Mouse (Mus musculus): ENCODE results near the gene Ywhaq. TPM values are rescaled to one million over a fixed set of nuclear protein-coding genes. Genes with fewer than 3 reads are reported as not detected.
A peak's percentile ranks its signal among the peaks of the same experiment; 100 is the strongest.

Gene Ywhaq
- total RNA-seq (2022) = 100 to 1,000 TPM; 368 to 434 (median 402) TPM

- DNase-seq (ENCODE audit: low spot score in 2 of 2) = peak; percentile 87 to 98
Measured at GRCm38 (mm10) chr12:21417100-21418070, at the start of gene Ywhaq. Ywhaq (minus strand) TSS chr12:21417637.

GRCm38 (mm10) chr12:21463448-21463891, 46.0 kb upstream of the Ywhaq start:
- no peak for DNase-seq (ENCODE audit: low spot score in 2 of 2)

GRCm38 (mm10) chr12:21462658-21463057, 45.2 kb upstream of the Ywhaq start:
- no peak for DNase-seq (ENCODE audit: low spot score in 2 of 2)

GRCm38 (mm10) chr12:21459681-21460080, 42.2 kb upstream of the Ywhaq start:
- no peak for DNase-seq (ENCODE audit: low spot score in 2 of 2)

- DNase-seq (ENCODE audit: low spot score in 2 of 2) = no peak
Measured at GRCm38 (mm10) chr12:21456021-21456420, 38.6 kb upstream of the Ywhaq start.

GRCm38 (mm10) chr12:21451752-21452151, 34.3 kb upstream of the Ywhaq start:
- DNase-seq (ENCODE audit: low spot score in 2 of 2) = no peak

GRCm38 (mm10) chr12:21451351-21451750, 33.9 kb upstream of the Ywhaq start:
- no peak for DNase-seq (ENCODE audit: low spot score in 2 of 2)

- DNase-seq (ENCODE audit: low spot score in 2 of 2) = no peak
Measured at GRCm38 (mm10) chr12:21443783-21444182, 26.3 kb upstream of the Ywhaq start.

- DNase-seq (ENCODE audit: low spot score in 2 of 2) = no peak
Measured at GRCm38 (mm10) chr12:21441870-21442269, 24.4 kb upstream of the Ywhaq start.

GRCm38 (mm10) chr12:21439428-21439827, 22.0 kb upstream of the Ywhaq start:
- DNase-seq (ENCODE audit: low spot score in 2 of 2) = no peak

GRCm38 (mm10) chr12:21438750-21439394, 21.4 kb upstream of the Ywhaq start:
- no peak for DNase-seq (ENCODE audit: low spot score in 2 of 2)

GRCm38 (mm10) chr12:21438294-21438693, 20.9 kb upstream of the Ywhaq start:
- no peak for DNase-seq (ENCODE audit: low spot score in 2 of 2)

GRCm38 (mm10) chr12:21431950-21432349, 14.5 kb upstream of the Ywhaq start:
- DNase-seq (ENCODE audit: low spot score in 2 of 2) = no peak

- no peak for DNase-seq (ENCODE audit: low spot score in 2 of 2)
Measured at GRCm38 (mm10) chr12:21431039-21431438, 13.6 kb upstream of the Ywhaq start.

GRCm38 (mm10) chr12:21430140-21430539, 12.7 kb upstream of the Ywhaq start:
- no peak for DNase-seq (ENCODE audit: low spot score in 2 of 2)

- no peak for DNase-seq (ENCODE audit: low spot score in 2 of 2)
Measured at GRCm38 (mm10) chr12:21429021-21429420, 11.6 kb upstream of the Ywhaq start.

GRCm38 (mm10) chr12:21426065-21426940, 8.9 kb upstream of the Ywhaq start:
- DNase-seq (ENCODE audit: low spot score in 2 of 2) = peak in 1 of 2 experiments; percentile 58

GRCm38 (mm10) chr12:21424683-21425082, 7.2 kb upstream of the Ywhaq start:
- DNase-seq (ENCODE audit: low spot score in 2 of 2) = peak; percentile 21 to 42

GRCm38 (mm10) chr12:21418621-21419131, 1.2 kb upstream of the Ywhaq start:
- DNase-seq (ENCODE audit: low spot score in 2 of 2) = peak in 1 of 2 experiments; percentile 25

GRCm38 (mm10) chr12:21418083-21418482, 646 bp upstream of the Ywhaq start:
- no peak for DNase-seq (ENCODE audit: low spot score in 2 of 2)

GRCm38 (mm10) chr12:21416506-21416905, 931 bp downstream of the Ywhaq start:
- no peak for DNase-seq (ENCODE audit: low spot score in 2 of 2)
